8 mouse cellular contexts compared by ENCODE assay signal in the genomic region with DNA sequence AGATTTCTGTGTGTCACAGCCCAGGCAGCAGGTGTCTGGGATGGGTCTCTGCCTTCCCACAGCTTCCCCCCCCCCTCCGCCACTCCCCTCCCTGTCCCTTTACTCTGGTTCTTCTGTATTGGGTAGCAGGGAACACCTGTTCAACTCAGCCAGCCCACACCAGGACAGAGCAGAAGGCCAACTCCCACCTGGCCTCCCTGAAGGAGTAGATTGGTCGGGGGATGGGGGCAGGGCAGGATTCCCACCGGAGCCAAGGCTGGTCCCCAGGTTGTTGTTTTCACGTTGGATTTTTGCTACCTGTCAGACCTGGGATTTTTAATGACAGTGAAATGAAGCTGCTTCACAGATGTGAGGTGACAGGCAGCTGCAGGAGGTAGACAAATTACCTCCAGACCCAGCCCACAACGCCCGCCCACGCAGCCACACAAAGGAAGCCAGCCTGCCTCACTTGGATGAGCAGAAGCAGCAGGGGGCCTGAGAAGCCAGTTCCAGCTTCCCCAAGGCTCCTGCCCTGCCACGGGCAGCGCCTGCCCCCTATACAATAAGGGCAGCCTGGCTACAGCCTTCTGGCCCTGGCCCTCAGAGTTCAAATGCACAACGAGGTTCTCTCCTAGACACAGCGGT. TPM values are rescaled to one million over a fixed set of nuclear protein-coding genes. Genes with fewer than 3 reads are reported as not detected.
DNase-seq lines count a peak whose midpoint lies in the region; ATAC-seq and TF ChIP-seq lines count a peak whose summit lies in the region.

No protein-coding gene starts in this region.

- peaks cover 38% of the 10 kb centered on the region for H3K27me3 ChIP-seq in liver, postnatal 0 days (ENCODE audit: insufficient read depth, low read length)
- H3K27me3 ChIP-seq in spleen, adult 2 months (ENCODE audit: control insufficient read depth, insufficient read depth, low read length), result no peaks in the 10 kb centered on the region
- H3K27me3 ChIP-seq in heart, embryonic 12.5 days (replicated peaks), result peaks cover 66% of the 10 kb centered on the region

- WGBS in liver, postnatal 0 days (ENCODE audit: insufficient replicate concordance), result 32% methylated on average over 11 of the region's 11 CpGs
- 19% methylated on average over 11 of the region's 11 CpGs for WGBS in spleen, adult 2 months
- 36% methylated on average over 11 of the region's 11 CpGs for WGBS in heart, embryonic 12.5 days

- ATAC-seq in liver, postnatal 0 days, result no peak
- ATAC-seq in inflammation-experienced regulatory T-cells, adult 6 months, result peak; percentile 65
- ATAC-seq in heart, embryonic 12.5 days (ENCODE audit: insufficient number of reproducible peaks, low FRiP score), result no peak
- ATAC-seq in megakaryocyte progenitor cell, adult 5-6 weeks (replicated peaks; ENCODE audit: poor library complexity), result no peak

- no peak overlapping the region for H3K9ac ChIP-seq in liver, postnatal 0 days (replicated peaks)
- H3K9ac ChIP-seq in heart, embryonic 12.5 days, result no peak overlapping the region

- H3K4me2 ChIP-seq in liver, postnatal 0 days (ENCODE audit: low read depth, low read length), result no peak overlapping the region
- H3K4me2 ChIP-seq in heart, embryonic 12.5 days, result no peak overlapping the region

- no peak for TF ChIP-seq CTCF in liver, postnatal 0 days (IDR thresholded peaks at IDR 0.05; ENCODE audit: low read depth)
- no peak for TF ChIP-seq CTCF in spleen, adult 2 months (IDR thresholded peaks at IDR 0.05; ENCODE audit: extremely low read depth, insufficient read depth, insufficient read length, insufficient replicate concordance)

- peak; percentile 52 for DNase-seq in liver, postnatal 0 days
- DNase-seq in liver, result no peak
- peak; percentile 44 for DNase-seq in embryo, embryonic 10.5 days (ENCODE audit: low spot score)
- DNase-seq in spleen, adult 2 months (ENCODE audit: low read depth in 1 of 2, low spot score in 2 of 2), result peak; percentile 60 to 93
- no peak for DNase-seq in frontal cortex, adult 2 months (ENCODE audit: extremely low spot score in 1 of 2, low spot score in 1 of 2)

- no peak overlapping the region for H3K27ac ChIP-seq in liver, postnatal 0 days (ENCODE audit: low read depth)
- H3K27ac ChIP-seq in spleen, adult 2 months (ENCODE audit: insufficient read depth, low read length), result peak overlapping the region; percentile 66
- H3K27ac ChIP-seq in heart, embryonic 12.5 days (ENCODE audit: poor library complexity, severe bottlenecking), result no peak overlapping the region

- TF ChIP-seq POLR2A in spleen, adult 2 months (IDR thresholded peaks at IDR 0.05; ENCODE audit: low read depth, low read length), result no peak

- peaks cover 19% of the 10 kb centered on the region for H3K4me1 ChIP-seq in liver, postnatal 0 days (ENCODE audit: insufficient read depth)
- H3K4me1 ChIP-seq in spleen, adult 2 months (ENCODE audit: control insufficient read depth, insufficient read depth, insufficient read length), result peaks cover 27% of the 10 kb centered on the region; the same call in 1 of the 2 replicates
- H3K4me1 ChIP-seq in heart, embryonic 12.5 days (replicated peaks), result peaks cover 36% of the 10 kb centered on the region

- no peaks in the 10 kb centered on the region for H3K9me3 ChIP-seq in liver, postnatal 0 days (ENCODE audit: low read length)
- no peaks in the 10 kb centered on the region for H3K9me3 ChIP-seq in heart, embryonic 12.5 days (replicated peaks)

- no peaks in the 10 kb centered on the region for H3K36me3 ChIP-seq in liver, postnatal 0 days (replicated peaks; ENCODE audit: insufficient read depth, low read length)
- H3K36me3 ChIP-seq in spleen, adult 2 months (ENCODE audit: control insufficient read depth, insufficient read depth, low read length), result no peaks in the 10 kb centered on the region
- no peaks in the 10 kb centered on the region for H3K36me3 ChIP-seq in heart, embryonic 12.5 days

- no peak overlapping the region for H3K4me3 ChIP-seq in liver, postnatal 0 days (ENCODE audit: low read depth, low read length)
- peak overlapping the region; percentile 15; the same call in 1 of the 2 replicates for H3K4me3 ChIP-seq in spleen, adult 2 months (ENCODE audit: extremely low read depth, insufficient read depth, insufficient read length)
- H3K4me3 ChIP-seq in heart, embryonic 12.5 days, result no peak overlapping the region

- TF ChIP-seq EP300 in liver, postnatal 0 days (IDR thresholded peaks at IDR 0.05; ENCODE audit: low read depth), result no peak

RNA-seq across cellular contexts. Expression of gene Acsf3, which starts 36.1 kb away (rescaled TPM):
- 9.6 and 10.7 TPM in 2 replicates for polyA plus RNA-seq in liver, postnatal 0 days (2015; fragmentation: Nextera tagmentation; extraction: Ambion mirVana)
- polyA plus RNA-seq in inflammation-experienced regulatory T-cells, adult 6 months (2017; shearing (Covaris generic)), result 10 to 100 TPM in 1 of 3 experiments, 1 to 10 TPM in 2; 7.8 to 10.1 (median 9.2) TPM
- 11.1 and 12.0 TPM in 2 replicates for polyA plus RNA-seq in spleen, adult 2 months (2012; rRNA removed)
- 21.0 and 21.1 TPM in 2 replicates for polyA plus RNA-seq in frontal cortex, adult 2 months (2012; rRNA removed)
- 14.4 and 17.3 TPM in 2 replicates for polyA plus RNA-seq in heart, embryonic 12.5 days (2016; fragmentation: Nextera tagmentation; extraction: Ambion mirVana)
- 4.5 and 5.5 TPM in 2 replicates for total RNA-seq in megakaryocyte progenitor cell, adult 5-6 weeks (2015)
- 5.7 and 6.6 TPM in 2 replicates for total RNA-seq in megakaryocyte progenitor cell, adult 5-6 weeks (2017)

RNA-seq across cellular contexts. Expression of gene Cbfa2t3, which starts 40.3 kb away (rescaled TPM):
- polyA plus RNA-seq in liver, postnatal 0 days (2015; fragmentation: Nextera tagmentation; extraction: Ambion mirVana), result 2.1 and 2.4 TPM in 2 replicates
- polyA plus RNA-seq in inflammation-experienced regulatory T-cells, adult 6 months (2017; shearing (Covaris generic)), result under 1 TPM; 0.31 to 0.54 (median 0.52) TPM
- 38.3 and 40.2 TPM in 2 replicates for polyA plus RNA-seq in spleen, adult 2 months (2012; rRNA removed)
- polyA plus RNA-seq in frontal cortex, adult 2 months (2012; rRNA removed), result 7.7 and 8.6 TPM in 2 replicates
- polyA plus RNA-seq in heart, embryonic 12.5 days (2016; fragmentation: Nextera tagmentation; extraction: Ambion mirVana), result 6.2 TPM in 2 replicates
- 19.6 and 20.7 TPM in 2 replicates for total RNA-seq in megakaryocyte progenitor cell, adult 5-6 weeks (2015)
- 11.8 and 12.3 TPM in 2 replicates for total RNA-seq in megakaryocyte progenitor cell, adult 5-6 weeks (2017)

Comparison
In these comparisons a context has a peak if more than half of its experiments do, and no peak if none do; other contexts are left out.
1. DNase-seq: peak in liver, postnatal 0 days (single experiment), embryo, embryonic 10.5 days (single experiment) and spleen, adult 2 months (2 of 2); none in liver (single experiment) and frontal cortex, adult 2 months (0 of 2).